Mouse (Mus musculus) liver, adult 2 months (tissue): ENCODE measurements around the gene Mettl3.

Source experiments
- CTCF ChIP-seq: fragments of 200-500 bp; IDR thresholded peaks from 2 replicates; pipeline ENCODE4 v1.5.1; 2011; ENCODE audit warnings: low read depth, low read length, control low read depth
- POLR2A ChIP-seq: fragments of 200-500 bp; IDR thresholded peaks from 2 replicates; pipeline ENCODE4 v1.6.1; 2011; ENCODE audit warnings: low read length, control low read depth; ENCODE audit not compliant: insufficient read depth; ENCODE audit errors: extremely low read depth

DNA sequence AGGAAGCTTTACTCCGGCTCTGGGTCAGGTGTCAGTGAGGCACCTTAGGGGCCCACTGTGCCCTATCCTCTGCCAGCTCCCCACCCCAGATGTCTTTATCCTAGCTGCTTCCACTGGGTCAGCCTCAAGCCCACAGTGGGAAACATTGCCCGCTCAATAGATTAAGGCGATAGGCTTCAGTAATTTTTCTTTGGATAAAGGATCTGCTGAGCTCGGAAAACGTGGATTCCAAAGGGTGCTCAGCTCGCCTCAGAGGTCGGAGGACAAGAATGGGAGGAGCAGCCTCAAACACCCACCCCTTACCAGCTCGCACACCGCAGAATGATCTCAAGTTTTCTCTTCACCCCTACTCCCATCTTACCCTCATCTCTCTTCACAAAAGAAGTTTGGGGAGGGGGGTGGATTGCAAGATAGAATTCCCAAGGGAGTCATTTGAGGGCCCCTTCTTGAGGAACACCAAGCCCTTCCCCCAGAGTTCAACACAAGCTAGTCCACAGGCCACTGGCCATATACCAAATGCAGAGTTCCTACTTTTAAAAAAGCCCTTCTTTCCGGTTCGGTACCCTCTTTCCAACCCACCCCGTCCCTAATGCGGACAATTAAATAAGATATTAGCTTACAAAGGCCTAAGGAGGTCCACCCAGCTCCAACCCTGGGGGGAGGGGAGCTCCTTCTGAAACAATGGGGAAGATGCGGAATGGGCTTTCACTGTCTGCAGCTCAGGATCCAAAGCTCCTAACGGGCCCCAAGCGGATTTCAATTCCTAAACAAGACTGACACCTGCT, 11.7 kb upstream of the Mettl3 start:
- TF ChIP-seq CTCF, result no peak
- TF ChIP-seq POLR2A, result no peak
